Mouse (Mus musculus) liver, adult 2 months (tissue): ENCODE data around the gene Itga1.

Experiments used
- CTCF ChIP-seq: fragments of 200-500 bp; IDR thresholded peaks from 2 replicates; pipeline ENCODE4 v1.5.1; 2011; ENCODE audit warnings: low read depth, low read length, control low read depth
- POLR2A ChIP-seq: fragments of 200-500 bp; IDR thresholded peaks from 2 replicates; pipeline ENCODE4 v1.6.1; 2011; ENCODE audit warnings: low read length, control low read depth; ENCODE audit not compliant: insufficient read depth; ENCODE audit errors: extremely low read depth

GRCm38 (mm10) chr13:115022117-115022787 lies 79.5 kb downstream of the Itga1 start:
- no peak for TF ChIP-seq CTCF
- TF ChIP-seq POLR2A: no peak
